Mouse (Mus musculus): ENCODE results near the gene Tut7. TPM values are rescaled to one million over a fixed set of nuclear protein-coding genes. Genes with fewer than 3 reads are reported as not detected.
"Not testable (repeated sequence)": the region's sequence is repeated elsewhere in the genome, so short reads cannot be mapped to it uniquely, and the experiment has no call there.

Tut7 gene
- polyA plus RNA-seq, 1 experiment from 2014 or later = 41.5 TPM

- Histone ChIP-seq H3K4me3 (ENCODE audit: low read depth, low read length) (no peak within 1 kb of the TSS), H3K4me2 (replicated peaks; ENCODE audit: low read depth, low read length) (no peak within 1 kb of the TSS), H3K9ac (replicated peaks; ENCODE audit: low read depth) (no peak within 1 kb of the TSS), H3K4me1 (ENCODE audit: insufficient read depth, low read depth, low read length) (no peaks in the 10 kb centered on the region; the same call in 1 of the 2 replicates), H3K27ac (ENCODE audit: low read length) (no peak within 1 kb of the TSS), H3K27me3 (replicated peaks; ENCODE audit: insufficient read depth, low read length) (no peaks in the 10 kb centered on the region), H3K9me3 (ENCODE audit: low read length) (no peaks in the 10 kb centered on the region), H3K36me3 (ENCODE audit: insufficient read depth, low read length) (peaks cover 68% of the 10 kb centered on the region)
- DNase-seq (ENCODE audit: low spot score) = no peak
- TF ChIP-seq CTCF (IDR thresholded peaks at IDR 0.05) (no peak), EP300 (IDR thresholded peaks at IDR 0.05) (no peak)
- ATAC-seq = no peak
- 83% methylated on average over 7 of the region's 7 CpGs for WGBS
These were observed 40.8 kb downstream of the Tut7 start, which contains the start of gene Gm49354 for GRCm38 (mm10) chr13:59782145-59782544. Gene Gm49354, minus strand, starts transcription at chr13:59782245.

GRCm38 (mm10) chr13:59779744-59780264 is 43.1 kb downstream of the Tut7 start:
- DNase-seq (ENCODE audit: low spot score); H3K27me3 ChIP-seq (replicated peaks; ENCODE audit: insufficient read depth, low read length); H3K27ac ChIP-seq (ENCODE audit: low read length); H3K4me2 ChIP-seq (replicated peaks; ENCODE audit: low read depth, low read length); ATAC-seq; H3K4me3 ChIP-seq (ENCODE audit: low read depth, low read length); H3K4me1 ChIP-seq (ENCODE audit: insufficient read depth, low read depth, low read length); H3K9ac ChIP-seq (replicated peaks; ENCODE audit: low read depth); H3K9me3 ChIP-seq (ENCODE audit: low read length): not testable (repeated sequence)
- peaks cover 48% of the 10 kb centered on the region for H3K36me3 ChIP-seq (ENCODE audit: insufficient read depth, low read length)
- TF ChIP-seq CTCF (IDR thresholded peaks at IDR 0.05) = peak; percentile 45
- WGBS = 100% methylated on average over 1 of the region's 1 CpGs

GRCm38 (mm10) chr13:59779213-59779612 is 43.7 kb downstream of the Tut7 start:
- DNase-seq (ENCODE audit: low spot score) (peak; percentile 48), ATAC-seq (peak; percentile 16; the same call in 1 of the 2 replicates)
- H3K4me2 ChIP-seq (replicated peaks; ENCODE audit: low read depth, low read length) = no peak overlapping the region
- H3K36me3 ChIP-seq (ENCODE audit: insufficient read depth, low read length) = peaks cover 45% of the 10 kb centered on the region
- H3K27me3 ChIP-seq (replicated peaks; ENCODE audit: insufficient read depth, low read length) = no peaks in the 10 kb centered on the region
- no peak overlapping the region for H3K9ac ChIP-seq (replicated peaks; ENCODE audit: low read depth)
- H3K4me3 ChIP-seq (ENCODE audit: low read depth, low read length) = no peak overlapping the region
- H3K9me3 ChIP-seq (ENCODE audit: low read length) = no peaks in the 10 kb centered on the region
- no peak overlapping the region for H3K27ac ChIP-seq (ENCODE audit: low read length)
- TF ChIP-seq CTCF (IDR thresholded peaks at IDR 0.05) (peak; percentile 62), EP300 (IDR thresholded peaks at IDR 0.05) (no peak)
- WGBS = 76% methylated on average over 4 of the region's 4 CpGs
- H3K4me1 ChIP-seq (ENCODE audit: insufficient read depth, low read depth, low read length) = peaks cover 7% of the 10 kb centered on the region; the same call in 1 of the 2 replicates

- 0 out of 2 replicates have a peak overlapping the region, but pooled peaks have one; percentile 9 for H3K4me2 ChIP-seq (replicated peaks; ENCODE audit: low read depth, low read length)
- WGBS = 30% methylated on average over 3 of the region's 3 CpGs
- DNase-seq (ENCODE audit: low spot score) = peak; percentile 75
- no peak overlapping the region for H3K4me3 ChIP-seq (ENCODE audit: low read depth, low read length)
- peak overlapping the region; percentile 44 for H3K27ac ChIP-seq (ENCODE audit: low read length)
- H3K9me3 ChIP-seq (ENCODE audit: low read length) = no peaks in the 10 kb centered on the region
- no peak overlapping the region for H3K9ac ChIP-seq (replicated peaks; ENCODE audit: low read depth)
- peak; percentile 5; the same call in 1 of the 2 replicates for TF ChIP-seq EP300 (IDR thresholded peaks at IDR 0.05)
- TF ChIP-seq CTCF (IDR thresholded peaks at IDR 0.05) = no peak
- H3K4me1 ChIP-seq (ENCODE audit: insufficient read depth, low read depth, low read length) = peaks cover 23% of the 10 kb centered on the region; the same call in 1 of the 2 replicates
- peak; percentile 61 for ATAC-seq
- H3K27me3 ChIP-seq (replicated peaks; ENCODE audit: insufficient read depth, low read length) = no peaks in the 10 kb centered on the region
- H3K36me3 ChIP-seq (ENCODE audit: insufficient read depth, low read length) = peaks cover 16% of the 10 kb centered on the region
These were observed 47.8 kb downstream of the Tut7 start for GRCm38 (mm10) chr13:59775168-59775567.

GRCm38 (mm10) chr13:59771257-59771656 is 51.7 kb downstream of the Tut7 start:
- Histone ChIP-seq H3K4me1 (ENCODE audit: insufficient read depth, low read depth, low read length) (peaks cover 26% of the 10 kb centered on the region; the same call in 1 of the 2 replicates), H3K9me3 (ENCODE audit: low read length) (no peaks in the 10 kb centered on the region), H3K4me3 (ENCODE audit: low read depth, low read length) (0 out of 2 replicates have a peak overlapping the region, but pooled peaks have one; percentile 82), H3K27me3 (replicated peaks; ENCODE audit: insufficient read depth, low read length) (no peaks in the 10 kb centered on the region), H3K27ac (ENCODE audit: low read length) (peak overlapping the region; percentile 99), H3K4me2 (replicated peaks; ENCODE audit: low read depth, low read length) (peak overlapping the region; percentile 78; the same call in 1 of the 2 replicates), H3K36me3 (ENCODE audit: insufficient read depth, low read length) (peaks cover 7% of the 10 kb centered on the region), H3K9ac (replicated peaks; ENCODE audit: low read depth) (no peak overlapping the region)
- peak; percentile 25 for ATAC-seq
- 9% methylated on average over 9 of the region's 9 CpGs for WGBS
- DNase-seq (ENCODE audit: low spot score) = peak; percentile 96
- TF ChIP-seq CTCF (IDR thresholded peaks at IDR 0.05) = no peak
- TF ChIP-seq EP300 (IDR thresholded peaks at IDR 0.05) = peak; percentile 54

- no peak for ATAC-seq
- peak; percentile 53 for DNase-seq (ENCODE audit: low spot score)
- Histone ChIP-seq H3K4me1 (ENCODE audit: insufficient read depth, low read depth, low read length) (peaks cover 23% of the 10 kb centered on the region; the same call in 1 of the 2 replicates), H3K4me3 (ENCODE audit: low read depth, low read length) (peak overlapping the region; percentile 82), H3K27ac (ENCODE audit: low read length) (peak overlapping the region; percentile 99), H3K27me3 (replicated peaks; ENCODE audit: insufficient read depth, low read length) (no peaks in the 10 kb centered on the region), H3K4me2 (replicated peaks; ENCODE audit: low read depth, low read length) (peak overlapping the region; percentile 78), H3K9ac (replicated peaks; ENCODE audit: low read depth) (peak overlapping the region; percentile 37; the same call in 1 of the 2 replicates), H3K9me3 (ENCODE audit: low read length) (no peaks in the 10 kb centered on the region), H3K36me3 (ENCODE audit: insufficient read depth, low read length) (peaks cover 7% of the 10 kb centered on the region)
- 32% methylated on average over 9 of the region's 9 CpGs for WGBS
- no peak for TF ChIP-seq CTCF (IDR thresholded peaks at IDR 0.05)
- TF ChIP-seq EP300 (IDR thresholded peaks at IDR 0.05) = no peak
These were observed 52.1 kb downstream of the Tut7 start for GRCm38 (mm10) chr13:59770847-59771246.

Measured in lung, postnatal 0 days (tissue).